Mouse (Mus musculus) cortical plate, adult 2 months (tissue): ENCODE measurements around the gene Myo1c. TPM values are rescaled to one million over a fixed set of nuclear protein-coding genes. Genes with fewer than 3 reads are reported as not detected.

ENCODE experiments used
- H3K27ac ChIP-seq: fragments of 200-500 bp; 2 replicates; pipeline ENCODE4 v1.5.1; 2012; ENCODE audit warnings: low read length, control low read depth, inconsistent platforms; ENCODE audit not compliant: insufficient read depth
- H3K4me1 ChIP-seq: fragments of 200-500 bp; 2 replicates; pipeline ENCODE4 v1.6.1; 2011; ENCODE audit warnings: low read length; ENCODE audit not compliant: control insufficient read depth, insufficient read depth
- H3K4me3 ChIP-seq: fragments of 200-500 bp; 2 replicates; pipeline ENCODE4 v1.5.1; 2011; ENCODE audit warnings: mild to moderate bottlenecking, low read length, control low read depth; ENCODE audit not compliant: insufficient read depth
- CTCF ChIP-seq: fragments of 200-500 bp; IDR thresholded peaks from 2 replicates; pipeline ENCODE4 v1.5.1; 2011; ENCODE audit warnings: mild to moderate bottlenecking, control low read depth, low read length; ENCODE audit not compliant: insufficient read depth; ENCODE audit errors: extremely low read depth
- POLR2A ChIP-seq: fragments of 200-500 bp; IDR thresholded peaks from 2 replicates; pipeline ENCODE4 v1.6.1; 2011; ENCODE audit warnings: mild to moderate bottlenecking, low read length, control low read depth; ENCODE audit not compliant: insufficient read depth; ENCODE audit errors: extremely low read depth
- polyA plus RNA-seq: library from polyadenylated mRNA; depleted of rRNA; stranded (reverse); fragments of >200 nt; gene quantifications from 2 replicates; pipeline ENCODE4 v1.2.3, GENCODE M21; 2012

The Myo1c gene
- polyA plus RNA-seq, 1 experiment = 17.7 TPM

DNA sequence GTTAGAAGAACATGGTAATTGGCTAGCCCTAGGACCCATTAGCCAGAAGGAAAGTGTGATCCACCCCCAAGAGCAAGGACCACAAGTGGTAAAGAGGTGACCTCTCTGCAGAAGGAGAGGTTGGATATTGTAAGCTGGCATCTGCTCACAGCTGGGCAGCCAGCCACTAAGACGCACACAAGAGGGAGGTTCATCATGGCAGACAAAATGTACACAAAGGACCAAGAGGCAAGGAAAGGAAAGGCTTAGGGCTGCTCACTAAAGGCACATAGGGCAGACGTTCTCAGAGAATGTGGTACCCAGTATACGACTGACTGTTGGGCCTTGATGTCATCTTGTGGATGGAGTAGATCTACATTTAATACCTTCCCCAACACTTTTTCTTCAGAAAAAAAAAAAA, 24.6 kb downstream of the Myo1c start:
- Histone ChIP-seq H3K4me1 (peaks cover 4% of the 10 kb centered on the region; the same call in 1 of the 2 replicates), H3K27ac (no peak overlapping the region), H3K4me3 (no peak overlapping the region)
- TF ChIP-seq POLR2A = no peak
- no peak for TF ChIP-seq CTCF

DNA sequence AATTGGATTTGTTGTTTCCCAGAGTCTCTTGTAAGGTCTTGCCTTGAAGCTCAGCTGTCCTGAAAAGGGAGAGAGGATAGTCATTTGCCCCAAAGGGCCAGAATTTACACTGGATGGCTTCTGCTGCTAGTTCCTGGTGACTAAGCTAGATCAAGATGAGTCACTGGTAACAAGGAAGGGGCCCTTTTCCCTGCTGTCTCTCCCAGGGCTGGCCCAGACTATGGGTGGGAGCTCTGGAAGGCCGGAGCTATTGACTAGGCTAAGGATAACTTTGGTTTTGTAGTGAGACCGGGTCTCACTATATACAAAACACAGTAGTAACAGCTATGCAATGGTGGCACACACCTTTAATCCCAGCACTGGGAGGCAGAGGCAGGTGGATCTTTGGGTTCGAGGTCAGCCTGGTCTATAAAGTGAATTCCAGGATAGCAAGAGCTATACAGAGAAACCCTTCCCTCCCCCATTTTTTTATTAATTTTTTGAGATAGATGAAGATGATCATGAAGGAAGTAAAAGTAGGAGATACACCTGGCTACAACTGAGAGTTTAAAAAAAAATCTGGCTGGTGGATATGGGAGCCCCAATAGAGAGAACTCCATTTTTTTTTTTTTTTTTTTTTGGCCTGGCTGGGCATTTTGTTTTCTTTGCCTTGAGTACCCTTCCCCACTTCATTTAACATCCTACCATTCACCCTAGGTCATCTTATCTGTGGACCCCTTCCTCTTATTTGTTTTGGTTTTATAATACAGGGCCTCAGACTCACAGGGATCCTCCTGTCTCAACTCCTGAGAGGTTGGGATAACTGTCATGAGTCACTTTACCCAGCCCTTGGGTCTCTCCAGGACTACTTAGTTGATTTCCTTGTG, 27.8 kb downstream of the Myo1c start:
- Histone ChIP-seq H3K4me1 (peaks cover 1% of the 10 kb centered on the region; the same call in 1 of the 2 replicates), H3K4me3 (peak overlapping the region; percentile 95), H3K27ac (no peak overlapping the region)
- TF ChIP-seq CTCF = no peak
- TF ChIP-seq POLR2A = no peak

DNA sequence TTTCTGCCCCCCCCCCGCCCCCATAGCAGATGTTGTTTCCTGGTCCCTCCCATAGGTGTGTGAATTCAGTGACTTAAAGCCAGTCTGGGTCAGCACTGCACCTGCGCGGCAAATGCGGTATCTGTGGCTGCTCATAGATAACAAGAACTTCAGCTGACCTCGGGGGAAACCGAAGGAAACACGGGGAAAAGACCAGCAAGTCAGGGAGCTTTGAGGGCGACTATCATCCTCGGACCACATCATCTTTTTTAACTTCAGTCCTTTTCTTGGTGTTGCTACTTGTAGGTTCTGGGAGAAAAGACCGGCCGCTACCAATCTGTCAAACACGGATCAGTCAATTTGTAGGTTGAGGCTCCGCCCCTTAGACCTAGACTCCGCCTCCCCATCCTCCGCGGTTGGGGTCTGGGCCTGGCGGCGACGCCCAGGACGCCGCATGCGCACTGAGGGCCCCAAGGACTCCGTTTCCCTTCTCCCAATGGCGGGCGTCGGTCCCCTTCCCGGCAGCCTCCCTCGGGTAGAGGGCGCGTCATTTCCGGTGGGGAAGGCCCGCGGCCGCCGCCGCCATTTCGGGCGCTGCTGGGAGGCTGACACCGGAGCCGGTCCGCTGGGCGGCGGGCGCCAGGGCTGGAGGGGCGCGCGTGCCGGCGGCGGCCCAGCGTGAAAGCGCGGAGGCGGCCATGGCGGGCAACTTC, 28.6 kb downstream of the Myo1c start, which contains the start of gene Crk:
Crk (plus strand) TSS at position 513 of the 692 bp plus-strand sequence.
- H3K4me1 ChIP-seq = peaks cover 1% of the 10 kb centered on the region; the same call in 1 of the 2 replicates
- peak within 1 kb of the TSS; percentile 90 for H3K27ac ChIP-seq
- H3K4me3 ChIP-seq = peak within 1 kb of the TSS; percentile 95
- TF ChIP-seq CTCF = no peak
- 0 out of 2 replicates have a peak, but pooled peaks have one; percentile 49 for TF ChIP-seq POLR2A

DNA sequence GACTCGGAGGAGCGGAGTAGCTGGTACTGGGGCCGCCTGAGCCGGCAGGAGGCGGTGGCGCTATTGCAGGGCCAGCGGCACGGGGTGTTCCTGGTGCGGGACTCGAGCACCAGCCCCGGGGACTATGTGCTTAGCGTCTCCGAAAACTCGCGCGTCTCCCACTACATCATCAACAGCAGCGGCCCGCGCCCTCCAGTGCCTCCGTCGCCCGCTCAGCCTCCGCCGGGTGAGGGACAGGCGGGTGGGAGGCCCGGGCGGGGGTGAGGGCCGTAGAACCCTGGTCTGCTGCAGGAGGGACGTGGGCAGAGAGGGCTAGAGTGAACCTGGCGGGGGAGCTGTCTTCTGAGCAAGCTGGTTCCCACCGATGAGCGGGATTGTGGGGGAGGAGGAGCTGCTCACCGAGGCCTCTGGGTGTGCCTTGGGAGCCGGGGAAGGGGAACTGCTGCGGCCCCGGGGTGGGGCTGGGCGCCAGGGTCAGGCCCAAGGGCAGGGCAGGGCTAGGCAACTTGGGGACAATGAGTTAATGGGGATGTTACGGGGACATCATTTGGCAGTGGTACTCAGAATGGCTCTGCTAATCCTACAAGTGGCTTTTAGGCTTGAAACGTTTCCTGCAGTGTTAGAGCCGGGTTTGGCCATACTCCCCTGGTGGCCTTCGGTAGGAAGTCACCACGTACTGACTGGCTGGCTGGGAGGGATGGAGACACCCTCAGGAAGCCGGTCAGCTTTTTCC, 29.3 kb downstream of the Myo1c start:
- H3K27ac ChIP-seq = peak overlapping the region; percentile 90
- H3K4me1 ChIP-seq = peaks cover 1% of the 10 kb centered on the region; the same call in 1 of the 2 replicates
- peak overlapping the region; percentile 95 for H3K4me3 ChIP-seq
- TF ChIP-seq POLR2A (no peak), CTCF (no peak)

DNA sequence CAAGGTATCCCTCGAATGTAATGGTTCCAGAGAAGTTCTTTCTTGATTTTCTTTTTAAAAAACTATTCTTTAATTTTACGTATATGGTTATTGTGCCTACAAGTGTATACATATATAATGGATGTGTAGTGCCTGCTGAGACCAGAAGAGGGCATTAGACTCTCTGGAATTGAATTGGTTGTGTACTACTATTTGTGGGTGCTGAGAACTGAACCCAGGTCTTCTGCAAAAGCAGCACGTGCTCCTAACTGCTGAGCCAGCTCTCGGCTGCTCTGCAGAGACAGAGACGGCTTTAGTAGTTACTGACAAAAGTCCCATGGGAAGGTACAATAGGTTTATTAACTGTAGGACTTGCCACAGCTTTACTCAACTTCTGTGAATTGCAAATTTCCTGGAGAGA, 34.2 kb downstream of the Myo1c start:
- Histone ChIP-seq H3K4me1 (peaks cover 1% of the 10 kb centered on the region; the same call in 1 of the 2 replicates), H3K27ac (no peak overlapping the region), H3K4me3 (no peak overlapping the region)
- TF ChIP-seq CTCF = no peak
- TF ChIP-seq POLR2A = no peak

DNA sequence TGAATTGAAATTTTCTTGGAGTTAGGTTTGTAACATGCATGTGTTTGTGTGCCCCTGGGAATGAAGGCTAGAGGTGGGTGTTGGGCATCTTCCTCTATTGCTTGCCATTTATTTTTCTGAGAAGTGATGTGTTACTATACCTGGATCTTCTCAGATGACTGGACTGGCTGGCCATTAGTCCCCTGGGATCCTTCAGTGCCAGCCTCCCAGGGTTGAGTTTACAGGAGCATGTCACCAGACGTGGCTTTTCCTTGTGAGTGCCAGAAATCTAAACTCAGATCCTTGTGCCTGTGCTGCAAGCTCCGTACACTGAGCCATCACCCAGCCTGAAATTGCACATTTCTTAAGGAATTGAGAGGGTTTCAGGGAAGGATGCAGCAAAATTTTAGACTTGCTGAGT, 34.7 kb downstream of the Myo1c start:
- no peak overlapping the region for H3K4me3 ChIP-seq
- H3K4me1 ChIP-seq = peaks cover 1% of the 10 kb centered on the region; the same call in 1 of the 2 replicates
- no peak overlapping the region for H3K27ac ChIP-seq
- TF ChIP-seq CTCF (no peak), POLR2A (no peak)

DNA sequence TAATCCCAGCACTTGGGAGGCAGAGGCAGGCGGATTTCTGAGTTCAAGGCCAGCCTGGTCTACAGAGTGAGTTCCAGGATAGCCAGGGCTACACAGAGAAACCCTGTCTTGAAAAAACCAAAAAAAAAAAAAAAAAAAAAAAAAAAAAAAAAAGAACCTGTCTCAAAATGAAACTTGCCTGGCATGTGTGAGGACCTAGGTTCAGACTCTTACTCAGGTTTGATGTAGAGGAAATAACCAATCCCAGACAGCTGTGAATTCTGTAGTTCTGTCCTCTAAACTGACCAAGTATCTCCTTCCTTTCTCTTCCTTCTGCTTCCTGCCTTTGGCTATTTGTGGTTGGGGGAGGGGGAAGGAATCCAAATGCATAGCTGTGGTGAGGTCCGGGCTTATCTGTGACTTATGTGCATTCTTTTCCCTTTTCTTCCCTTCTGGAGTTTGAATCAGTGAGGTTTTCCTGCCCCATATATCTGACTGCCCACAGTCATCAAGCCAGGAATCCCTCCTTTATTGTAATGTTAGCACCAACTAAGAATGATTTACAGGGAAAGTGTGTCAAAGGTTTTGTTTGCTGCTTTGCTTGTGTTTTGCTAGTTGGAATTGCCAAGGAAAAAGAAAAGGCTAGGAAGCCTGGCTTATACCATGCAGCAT, 37.2 kb downstream of the Myo1c start:
- TF ChIP-seq CTCF = no peak
- no peak for TF ChIP-seq POLR2A

DNA sequence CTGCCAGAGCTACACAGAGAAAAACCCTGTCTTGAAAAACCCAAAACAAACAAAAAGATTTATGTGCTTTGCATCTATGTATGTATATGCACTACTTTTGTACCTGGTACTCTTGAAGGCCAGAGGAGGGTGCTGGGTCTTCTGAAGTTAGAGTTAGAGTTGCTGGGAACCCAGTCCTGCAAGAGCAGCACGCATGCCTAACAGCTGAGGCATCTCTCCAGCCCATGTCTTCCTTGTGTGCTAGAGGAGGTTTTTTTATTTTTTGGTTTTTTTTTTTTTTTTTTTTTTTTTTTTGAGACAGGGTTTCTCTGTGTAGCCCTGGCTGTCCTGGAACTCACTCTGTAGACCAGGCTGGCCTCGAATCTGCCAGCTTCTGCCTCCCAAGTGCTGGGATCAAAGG, 37.8 kb downstream of the Myo1c start:
- no peak overlapping the region for H3K4me3 ChIP-seq
- no peak overlapping the region for H3K27ac ChIP-seq
- TF ChIP-seq CTCF (no peak), POLR2A (no peak)
- no peaks in the 10 kb centered on the region; the same call in 1 of the 2 replicates for H3K4me1 ChIP-seq

More for the DNA sequence above, 37.2 kb downstream of the Myo1c start:
- no peak overlapping the region for H3K27ac ChIP-seq
- no peak overlapping the region for H3K4me3 ChIP-seq
- H3K4me1 ChIP-seq = no peaks in the 10 kb centered on the region; the same call in 1 of the 2 replicates

DNA sequence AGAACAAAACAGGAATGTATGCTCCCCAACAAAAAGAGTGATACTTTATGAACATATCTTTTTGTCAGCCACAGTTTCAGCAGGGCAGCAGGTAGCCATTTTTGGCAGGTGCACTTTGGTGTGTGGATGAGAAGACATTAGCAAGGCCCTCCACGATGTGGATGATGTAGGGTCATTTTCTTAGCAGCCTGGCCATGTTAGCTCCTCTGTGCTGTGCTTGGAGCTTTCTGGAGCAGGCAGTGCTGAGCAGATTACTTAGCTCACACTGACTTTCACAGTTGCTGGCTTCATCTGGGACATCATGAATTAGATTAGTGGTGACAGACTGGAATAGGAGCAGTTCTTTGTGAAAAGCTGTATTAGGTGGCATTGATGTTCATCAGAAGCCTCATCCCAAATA, 39.7 kb downstream of the Myo1c start:
- Histone ChIP-seq H3K4me3 (no peak overlapping the region), H3K27ac (no peak overlapping the region), H3K4me1 (no peaks in the 10 kb centered on the region; the same call in 1 of the 2 replicates)
- no peak for TF ChIP-seq CTCF
- no peak for TF ChIP-seq POLR2A
